Mouse (Mus musculus) cerebellum, postnatal 4 days (tissue): ENCODE data around the gene Prpf40a.

Experiments
- DNase-seq, 2 experiments: peaks; one replicate each; pipeline ENCODE4 v3.0.0; 2022; ENCODE audit warnings: low spot score in 2 of 2, mixed read lengths in 1 of 2

Prpf40a gene

DNA sequence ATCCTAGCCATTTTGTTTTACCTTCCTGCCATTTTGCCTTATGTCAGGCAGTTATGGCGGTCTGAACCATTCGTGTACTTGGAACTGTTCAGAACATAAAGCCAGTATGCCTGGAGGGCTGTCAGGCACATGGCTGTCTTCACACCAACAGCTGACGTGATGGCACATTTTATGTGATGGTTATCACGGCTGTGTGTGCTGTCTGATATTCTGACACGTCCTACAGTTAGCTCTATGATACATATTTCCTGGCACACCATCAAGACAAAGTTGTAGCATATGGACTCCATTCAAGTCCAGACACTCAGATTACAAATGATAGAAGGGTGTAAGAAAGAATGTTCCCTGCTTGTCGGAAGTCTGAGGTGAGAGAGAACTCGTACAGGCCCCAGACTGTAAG is 85.0 kb downstream of the Prpf40a start:
- DNase-seq: no peak

DNA sequence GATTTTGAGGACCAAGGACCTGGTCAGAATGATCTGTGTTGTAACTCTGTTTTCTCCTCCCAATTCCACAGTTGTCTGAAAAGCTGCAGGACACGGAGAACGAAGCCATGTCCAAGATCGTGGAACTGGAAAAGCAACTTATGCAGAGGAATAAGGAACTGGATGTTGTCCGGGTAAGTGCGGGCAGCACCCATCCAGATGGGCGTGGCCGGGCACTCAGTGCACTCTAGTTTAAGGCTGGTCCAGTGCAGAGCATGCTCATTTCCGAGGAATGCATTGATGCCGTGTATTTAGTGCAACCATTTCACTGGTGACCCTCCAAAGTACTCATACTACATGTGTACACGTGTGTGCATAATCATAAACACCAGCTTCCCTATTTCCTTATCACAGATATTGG is 85.7 kb downstream of the Prpf40a start:
- DNase-seq: no peak

DNA sequence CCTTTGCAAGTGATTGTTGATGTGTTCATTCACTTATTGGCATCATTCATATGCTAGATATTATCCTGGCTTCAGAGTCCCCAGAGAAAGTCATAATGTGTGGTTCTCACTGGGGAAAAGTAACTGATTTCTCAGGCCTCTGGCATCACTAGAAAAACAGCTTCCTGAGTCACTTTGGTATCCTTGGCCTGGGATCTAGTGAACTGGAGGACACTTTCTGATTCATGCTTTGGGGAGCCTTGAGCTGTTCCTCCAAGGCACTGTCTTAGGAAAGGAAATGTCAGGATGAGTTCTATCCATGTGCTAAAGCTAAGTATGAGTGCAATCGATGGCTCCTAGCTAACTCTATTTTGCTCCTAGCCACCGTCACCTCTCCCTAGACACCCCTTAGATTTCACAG is 88.2 kb downstream of the Prpf40a start:
- no peak for DNase-seq

DNA sequence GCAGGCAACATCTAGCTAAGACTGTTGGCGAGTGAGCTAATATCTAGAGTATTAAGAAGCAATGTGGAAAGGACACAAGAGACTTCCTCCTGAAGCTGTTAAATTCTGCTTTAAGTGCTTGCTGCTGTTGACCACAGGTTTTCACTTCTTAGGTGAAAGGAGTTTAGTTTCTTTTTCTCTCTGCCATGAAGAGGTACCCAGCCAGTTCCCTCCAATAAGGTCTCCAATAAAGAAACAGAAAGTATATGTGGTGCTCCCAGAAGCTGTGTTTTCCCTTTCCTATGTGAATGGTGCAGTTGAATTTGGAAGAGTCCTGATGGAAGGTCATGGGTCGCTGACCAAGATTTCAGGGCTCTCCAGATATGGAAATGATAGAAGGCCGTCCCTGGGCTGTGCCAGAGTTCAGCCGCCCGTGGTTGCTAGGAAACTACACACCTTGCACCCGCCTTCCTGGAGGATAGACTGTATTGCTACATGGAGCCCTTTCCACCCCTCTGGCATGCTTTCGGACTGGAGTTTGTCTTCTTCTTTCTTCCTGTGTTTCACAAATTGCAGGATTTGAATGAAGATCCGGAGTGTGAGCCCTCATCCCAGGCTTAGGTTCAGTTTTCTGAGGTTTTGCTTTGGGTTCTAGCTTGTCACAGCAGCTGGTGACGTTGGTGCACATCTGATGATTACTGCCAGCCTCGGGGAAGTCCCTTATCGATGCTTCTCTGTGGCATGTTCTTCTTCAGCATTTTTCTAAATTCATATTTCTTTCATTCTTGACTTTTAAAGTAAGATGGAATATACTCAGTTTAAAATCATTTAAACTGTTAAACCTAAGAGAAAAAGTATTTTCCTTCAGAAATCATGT is 89.0 kb downstream of the Prpf40a start:
- DNase-seq: no peak

DNA sequence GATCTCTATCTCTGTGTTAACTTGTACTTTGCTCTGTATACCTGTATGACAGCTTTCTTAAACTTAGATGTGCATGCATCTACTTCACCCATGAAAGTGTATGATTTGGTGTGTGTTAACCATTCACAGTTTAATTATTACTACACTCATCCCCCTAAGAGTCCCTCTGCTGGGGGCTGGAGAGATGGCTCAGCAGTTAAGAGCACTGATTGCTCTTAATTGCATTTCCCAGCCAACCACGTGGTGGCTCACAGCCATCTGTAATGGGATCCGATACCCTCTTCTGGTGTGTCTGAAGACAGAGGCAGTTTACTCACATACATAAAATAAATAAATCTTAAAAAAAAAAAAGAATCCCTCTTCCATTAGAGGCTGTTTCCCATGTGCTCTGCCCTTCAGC is 91.0 kb downstream of the Prpf40a start:
- no peak for DNase-seq

DNA sequence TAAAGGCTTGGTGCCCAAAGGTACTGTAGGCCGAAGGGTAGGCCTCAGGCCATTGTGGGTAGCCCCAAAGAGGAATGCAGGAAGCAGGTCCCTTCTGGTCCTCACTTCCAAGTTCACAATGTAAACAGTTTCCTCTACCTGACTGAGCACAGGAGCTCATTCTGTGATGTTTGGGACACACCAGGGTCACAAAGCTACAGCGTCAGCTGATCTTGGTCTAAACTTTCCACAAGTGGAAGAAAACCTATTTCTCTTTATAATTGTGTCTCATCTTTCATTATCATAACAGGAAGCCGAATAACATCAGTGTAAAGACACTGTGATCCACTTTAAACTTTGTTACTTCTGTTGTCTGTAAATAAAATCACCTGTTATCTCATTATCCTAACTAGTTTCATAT is 95.6 kb downstream of the Prpf40a start:
- DNase-seq: no peak

DNA sequence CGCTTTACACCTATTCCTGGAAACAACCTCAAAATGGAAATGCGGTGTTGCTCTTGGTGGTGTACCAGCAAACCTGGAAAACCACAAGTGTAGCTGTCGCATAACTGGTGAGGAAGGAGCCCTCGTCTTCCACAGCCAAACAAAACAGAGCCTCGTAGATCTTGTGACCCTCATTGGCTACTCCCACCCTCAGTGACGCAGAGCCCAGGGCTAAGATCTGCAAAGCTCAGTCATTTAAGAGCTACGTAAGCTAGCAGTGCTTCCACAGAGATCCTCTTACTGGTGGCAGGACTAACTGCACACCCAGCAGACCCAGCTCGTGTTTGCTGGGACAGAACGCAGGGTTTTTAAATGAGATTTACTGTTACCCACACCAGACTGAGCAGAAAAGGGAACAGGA is 96.1 kb downstream of the Prpf40a start:
- no peak for DNase-seq

DNA sequence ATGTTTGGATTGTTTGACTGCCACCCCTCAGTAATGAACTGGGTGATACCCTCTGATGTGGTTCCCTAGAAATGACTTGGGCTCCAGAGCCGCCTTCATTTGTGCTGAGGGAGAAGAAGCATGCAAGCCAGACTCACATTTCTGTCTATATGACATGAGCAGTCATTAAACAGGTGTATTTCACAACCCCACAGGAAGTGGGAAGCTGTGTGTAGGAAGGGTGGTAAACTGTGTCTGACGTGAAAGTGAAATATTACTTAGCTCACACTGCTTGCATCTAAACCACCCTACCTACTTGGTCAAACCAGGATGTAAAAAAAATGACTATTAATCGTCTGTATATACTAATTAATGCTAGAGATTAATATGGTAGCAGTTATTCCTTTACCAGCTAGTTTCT is 102.3 kb downstream of the Prpf40a start:
- no peak for DNase-seq

DNA sequence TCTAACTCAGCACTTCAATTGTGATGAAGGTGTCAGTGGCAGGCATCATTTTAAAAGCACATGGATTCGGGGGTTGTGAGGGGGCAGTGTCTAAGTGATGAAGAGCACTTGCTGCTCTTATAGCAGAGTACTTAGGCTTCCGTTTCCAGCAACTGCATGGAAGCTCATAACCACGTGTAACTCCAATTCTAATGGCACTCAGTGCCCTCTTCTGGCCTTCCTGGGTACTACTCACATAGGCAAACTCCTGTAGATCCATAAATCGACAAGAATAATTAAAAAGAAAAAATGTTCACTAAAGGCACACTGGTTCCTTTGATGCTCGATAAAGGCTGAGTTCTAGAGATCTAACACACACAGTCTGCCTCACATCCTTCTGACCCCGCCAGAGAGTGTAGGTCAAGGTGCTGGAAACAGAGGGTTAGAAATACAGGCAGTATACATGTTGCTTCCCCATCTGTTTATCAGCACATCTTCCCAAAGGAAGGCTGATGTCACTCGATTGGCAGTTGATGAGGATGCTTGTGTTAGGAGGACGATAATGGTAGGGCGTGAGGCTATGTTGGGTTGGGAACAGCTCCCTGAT is 105.4 kb downstream of the Prpf40a start:
- DNase-seq: peak in 1 of 2 experiments; percentile 60
